Mouse (Mus musculus): ENCODE measurements around the gene Daxx. TPM values are rescaled to one million over a fixed set of nuclear protein-coding genes. Genes with fewer than 3 reads are reported as not detected.
"Not testable (repeated sequence)": the region's sequence is repeated elsewhere in the genome, so short reads cannot be mapped to it uniquely, and the experiment has no call there.

The Daxx gene
- total RNA-seq, 2 experiments from 2014 or later: 25.5 to 27.7 TPM

GRCm38 (mm10) chr17:33891892-33892291 lies 17.3 kb upstream of the Daxx start:
- not testable (repeated sequence) for DNase-seq (ENCODE audit: extremely low spot score in 1 of 2, low spot score in 2 of 2); H3K4me3 ChIP-seq; H3K27ac ChIP-seq
- peak; percentile 31 for TF ChIP-seq CTCF (IDR thresholded peaks at IDR 0.05)
- intact Hi-C loops (cut with DNase I): loop anchor here (10.0 kb wide), 1 partner anchor 497 kb away; the partner anchor contains the start of gene Zfp101

GRCm38 (mm10) chr17:33892429-33892828 lies 16.8 kb upstream of the Daxx start:
- DNase-seq (ENCODE audit: extremely low spot score in 1 of 2, low spot score in 2 of 2): no peak
- Histone ChIP-seq H3K4me3 (no peak overlapping the region), H3K27ac (no peak overlapping the region)
- TF ChIP-seq CTCF (IDR thresholded peaks at IDR 0.05): no peak
- intact Hi-C loops (cut with DNase I): loop anchor here (10.0 kb wide), 1 partner anchor 498 kb away; the partner anchor contains the start of gene Zfp101

GRCm38 (mm10) chr17:33893011-33893410 lies 16.2 kb upstream of the Daxx start:
- not testable (repeated sequence) for H3K4me3 ChIP-seq; DNase-seq (ENCODE audit: extremely low spot score in 1 of 2, low spot score in 2 of 2); H3K27ac ChIP-seq
- intact Hi-C loops (cut with DNase I): loop anchor here (10.0 kb wide), 1 partner anchor 498 kb away; the partner anchor contains the start of gene Zfp101

- peak; percentile 60 for TF ChIP-seq CTCF (IDR thresholded peaks at IDR 0.05)
- Histone ChIP-seq H3K4me3 (no peak overlapping the region), H3K27ac (no peak overlapping the region)
- DNase-seq (ENCODE audit: extremely low spot score in 1 of 2, low spot score in 2 of 2): no peak
- intact Hi-C loops (cut with DNase I): loop anchor here (2.0 to 10.0 kb wide), 2 partner anchors 24 to 502 kb away; partner anchors contain the start of gene Zfp101
Observed at GRCm38 (mm10) chr17:33897114-33897794, 12.0 kb upstream of the Daxx start.

- H3K4me3 ChIP-seq; H3K27ac ChIP-seq; DNase-seq (ENCODE audit: extremely low spot score in 1 of 2, low spot score in 2 of 2): not testable (repeated sequence)
- intact Hi-C loops (cut with DNase I): loop anchor here (10.0 kb wide), 1 partner anchor 503 kb away; the partner anchor contains the start of gene Zfp101
Observed at GRCm38 (mm10) chr17:33898193-33898592, 11.0 kb upstream of the Daxx start.

GRCm38 (mm10) chr17:33899642-33900041 lies 9.6 kb upstream of the Daxx start:
- Histone ChIP-seq H3K27ac (no peak overlapping the region), H3K4me3 (no peak overlapping the region)
- intact Hi-C loops (cut with DNase I): loop anchor here (10.0 kb wide), 1 partner anchor 505 kb away; the partner anchor contains the start of gene Zfp101
- no peak for TF ChIP-seq CTCF (IDR thresholded peaks at IDR 0.05)
- no peak for DNase-seq (ENCODE audit: extremely low spot score in 1 of 2, low spot score in 2 of 2)

- H3K4me3 ChIP-seq: no peak overlapping the region
- no peak for DNase-seq (ENCODE audit: extremely low spot score in 1 of 2, low spot score in 2 of 2)
- intact Hi-C loops (cut with DNase I): no loop called here
- H3K27ac ChIP-seq: no peak overlapping the region
- TF ChIP-seq CTCF (IDR thresholded peaks at IDR 0.05): no peak
Observed at GRCm38 (mm10) chr17:33900281-33900988, 8.8 kb upstream of the Daxx start.

- no peak overlapping the region for H3K27ac ChIP-seq
- no peak overlapping the region for H3K4me3 ChIP-seq
- no peak for TF ChIP-seq CTCF (IDR thresholded peaks at IDR 0.05)
- intact Hi-C loops (cut with DNase I): no loop called here
- DNase-seq (ENCODE audit: extremely low spot score in 1 of 2, low spot score in 2 of 2): no peak
Observed at GRCm38 (mm10) chr17:33900989-33901314, 8.3 kb upstream of the Daxx start.

GRCm38 (mm10) chr17:33901653-33902052 lies 7.6 kb upstream of the Daxx start:
- intact Hi-C loops (cut with DNase I): no loop called here

GRCm38 (mm10) chr17:33902079-33902478 lies 7.1 kb upstream of the Daxx start:
- Histone ChIP-seq H3K27ac (no peak overlapping the region), H3K4me3 (no peak overlapping the region)
- DNase-seq (ENCODE audit: extremely low spot score in 1 of 2, low spot score in 2 of 2): no peak
- intact Hi-C loops (cut with DNase I): no loop called here
- no peak for TF ChIP-seq CTCF (IDR thresholded peaks at IDR 0.05)

More at GRCm38 (mm10) chr17:33901653-33902052, 7.6 kb upstream of the Daxx start:
- Histone ChIP-seq H3K27ac (no peak overlapping the region), H3K4me3 (no peak overlapping the region)
- no peak for TF ChIP-seq CTCF (IDR thresholded peaks at IDR 0.05)
- DNase-seq (ENCODE audit: extremely low spot score in 1 of 2, low spot score in 2 of 2): no peak

- DNase-seq (ENCODE audit: extremely low spot score in 1 of 2, low spot score in 2 of 2): no peak
- intact Hi-C loops (cut with DNase I): no loop called here
- TF ChIP-seq CTCF (IDR thresholded peaks at IDR 0.05): no peak
- Histone ChIP-seq H3K27ac (no peak overlapping the region), H3K4me3 (no peak overlapping the region)
Observed at GRCm38 (mm10) chr17:33902491-33902890, 6.7 kb upstream of the Daxx start.

- intact Hi-C loops (cut with DNase I); DNase-seq (ENCODE audit: extremely low spot score in 1 of 2, low spot score in 2 of 2); H3K4me3 ChIP-seq; H3K27ac ChIP-seq: not testable (repeated sequence)
Observed at GRCm38 (mm10) chr17:33903911-33904651, 5.1 kb upstream of the Daxx start.

GRCm38 (mm10) chr17:33904835-33905234 lies 4.4 kb upstream of the Daxx start, which contains the start of gene Platr17:
Gene Platr17, plus strand, starts transcription at chr17:33905135.
- DNase-seq (ENCODE audit: extremely low spot score in 1 of 2, low spot score in 2 of 2); intact Hi-C loops (cut with DNase I); H3K27ac ChIP-seq; H3K4me3 ChIP-seq: not testable (repeated sequence)

Data from left cerebral cortex, adult 2 months (tissue).